Mouse (Mus musculus): ENCODE measurements around the gene Adarb1.

Gene Adarb1

DNA sequence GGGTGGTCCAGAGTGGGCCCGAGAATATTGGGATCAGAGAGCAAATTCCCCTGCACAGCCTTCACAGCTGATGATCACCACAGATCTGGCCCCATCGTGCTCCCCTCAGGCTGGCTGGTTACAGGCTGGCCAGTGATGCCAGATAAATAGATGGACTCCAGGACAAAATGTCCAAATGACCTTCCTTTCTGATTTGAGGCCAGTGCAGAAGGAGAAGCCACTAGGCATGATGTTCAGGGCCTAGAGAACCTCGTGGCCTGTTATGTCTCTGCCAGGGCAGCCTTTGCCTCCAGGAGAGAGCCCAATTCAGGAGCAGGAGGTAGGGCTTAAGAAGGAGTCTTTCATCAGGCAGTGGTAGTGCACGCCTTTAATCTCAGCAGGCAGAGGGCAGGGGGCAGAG lies 17.3 kb upstream of the Adarb1 start:
- DNase-seq (ENCODE audit: low read depth): no peak

DNA sequence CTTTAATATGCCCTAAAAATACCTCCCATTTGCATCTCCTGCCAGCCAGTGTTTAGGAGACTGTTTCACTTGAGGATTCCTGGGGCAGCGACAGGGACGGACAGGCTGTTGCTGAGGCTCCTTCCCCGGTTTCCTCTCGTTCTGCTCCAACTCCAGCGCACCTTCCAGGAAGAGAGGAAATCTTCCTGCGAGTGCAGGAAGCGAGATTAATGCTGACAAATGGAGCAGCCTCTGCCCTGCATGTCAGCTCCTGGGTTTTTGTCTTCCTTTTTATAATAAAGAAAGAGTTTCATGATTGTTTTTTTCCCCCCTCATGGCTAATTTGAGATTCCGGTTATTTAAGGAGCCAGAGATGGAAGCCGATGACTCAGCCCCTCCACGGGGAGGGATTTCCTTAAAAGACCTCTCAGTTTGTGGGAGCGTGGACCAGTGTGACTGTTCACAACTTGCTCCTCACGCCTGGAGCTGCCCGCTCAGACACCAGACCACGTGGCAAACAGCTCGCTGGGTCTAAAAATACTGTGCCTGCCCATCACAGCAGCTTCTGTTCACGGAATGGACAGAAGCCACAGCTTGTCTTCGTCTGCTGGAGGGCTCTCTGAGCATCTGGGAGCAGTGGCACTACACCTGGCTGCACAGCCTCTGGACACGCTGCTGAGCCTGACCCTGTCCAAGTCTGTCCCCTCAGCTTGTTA lies 16.5 kb upstream of the Adarb1 start:
- peak; percentile 67 for DNase-seq (ENCODE audit: low read depth)

DNA sequence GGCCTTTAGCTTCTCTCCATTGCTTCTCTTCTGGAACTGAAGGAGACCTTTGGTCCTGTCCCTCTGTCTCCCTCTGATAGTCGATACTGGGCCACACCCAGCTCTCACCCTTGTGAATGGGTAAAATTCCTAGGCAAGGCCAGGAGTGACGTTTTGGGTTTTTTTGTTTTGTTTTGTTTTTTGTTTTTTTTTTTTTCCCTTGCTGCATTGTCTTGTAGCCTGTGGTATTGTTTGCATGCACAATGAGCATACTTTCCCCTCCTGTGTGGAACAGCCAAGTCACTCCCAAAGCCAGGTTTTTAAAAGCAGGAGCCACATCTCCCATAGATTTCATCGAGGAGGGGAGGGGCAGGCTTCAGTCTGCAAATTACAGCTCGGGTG lies 16.0 kb upstream of the Adarb1 start:
- no peak for DNase-seq (ENCODE audit: low read depth)

DNA sequence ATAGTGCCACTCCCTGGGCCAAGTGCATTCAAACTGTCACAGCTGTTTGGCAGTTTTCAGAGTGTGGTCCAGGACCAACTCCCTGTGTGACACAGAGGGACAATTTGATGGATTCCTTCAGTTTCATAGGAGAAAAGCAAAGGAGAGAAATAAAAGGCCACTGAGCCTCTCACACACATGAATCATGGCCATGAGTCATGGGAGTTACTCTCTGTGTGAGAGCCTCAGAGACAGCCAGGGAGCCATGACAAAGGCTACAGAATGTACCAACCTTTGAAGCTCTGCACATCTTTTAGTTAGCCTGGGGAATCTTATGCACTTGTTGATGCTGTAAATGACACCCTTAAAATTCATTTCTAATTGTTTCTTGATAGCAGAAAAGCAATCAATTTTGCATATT lies 12.7 kb upstream of the Adarb1 start:
- DNase-seq (ENCODE audit: low read depth): peak; percentile 58

DNA sequence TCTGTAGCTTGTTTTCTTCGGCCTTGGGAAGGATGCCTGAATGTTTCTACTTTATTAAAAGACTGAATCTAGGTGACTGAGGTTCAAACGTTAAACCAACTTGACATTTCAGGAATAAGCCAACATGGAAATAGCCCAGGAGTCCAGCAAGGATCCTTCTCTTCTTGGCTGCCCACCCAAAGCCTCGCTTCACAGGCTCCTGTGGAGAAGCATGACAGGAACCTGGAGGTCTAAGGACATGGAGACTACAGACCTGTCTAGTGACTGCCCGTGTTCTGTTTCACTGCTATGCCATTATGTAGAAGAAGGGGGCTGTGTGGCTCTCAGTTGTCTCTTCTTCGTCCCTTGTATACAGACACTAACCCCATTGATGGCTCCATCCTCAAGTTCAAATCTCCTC lies 11.9 kb upstream of the Adarb1 start:
- no peak for DNase-seq (ENCODE audit: low read depth)

DNA sequence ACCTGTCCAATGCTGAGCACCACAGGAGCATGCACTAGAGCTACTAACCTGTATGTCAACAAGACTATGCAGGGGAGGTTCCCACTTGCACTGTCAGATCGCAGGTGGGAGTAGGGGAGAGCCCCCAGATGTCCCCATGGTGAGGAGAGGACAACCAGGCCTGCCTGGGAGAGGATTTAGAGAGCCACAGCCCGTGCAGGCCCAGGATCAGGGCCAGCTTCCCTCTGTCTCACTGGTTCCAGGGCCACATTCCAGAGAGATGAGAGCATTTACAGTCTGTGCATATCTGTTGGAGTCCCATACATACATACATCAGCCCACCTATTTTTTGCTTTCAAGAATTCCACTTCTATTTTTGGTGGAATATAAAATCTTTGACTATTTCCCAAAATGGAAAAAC lies 9.5 kb upstream of the Adarb1 start:
- peak; percentile 67 for DNase-seq (ENCODE audit: low read depth)

DNA sequence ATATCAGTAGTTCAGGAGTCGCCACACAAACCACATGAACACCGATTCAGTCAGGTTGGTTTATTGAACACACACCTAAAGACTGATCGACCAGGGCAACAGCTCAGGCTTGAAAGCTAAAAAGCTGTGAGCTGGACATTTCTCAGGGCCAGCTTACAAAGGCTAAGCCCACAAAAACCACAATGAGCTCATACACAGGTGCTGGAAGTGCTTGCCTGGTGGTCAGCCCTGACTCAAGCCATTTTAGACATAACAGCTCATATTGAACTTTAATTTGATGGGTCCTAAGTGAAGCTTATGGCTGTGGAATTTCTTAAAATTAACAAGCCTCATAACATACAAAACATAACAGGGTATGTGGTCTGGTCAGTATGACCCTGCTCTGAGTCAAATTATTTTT lies 2.1 kb upstream of the Adarb1 start:
- no peak for DNase-seq (ENCODE audit: low read depth)

DNA sequence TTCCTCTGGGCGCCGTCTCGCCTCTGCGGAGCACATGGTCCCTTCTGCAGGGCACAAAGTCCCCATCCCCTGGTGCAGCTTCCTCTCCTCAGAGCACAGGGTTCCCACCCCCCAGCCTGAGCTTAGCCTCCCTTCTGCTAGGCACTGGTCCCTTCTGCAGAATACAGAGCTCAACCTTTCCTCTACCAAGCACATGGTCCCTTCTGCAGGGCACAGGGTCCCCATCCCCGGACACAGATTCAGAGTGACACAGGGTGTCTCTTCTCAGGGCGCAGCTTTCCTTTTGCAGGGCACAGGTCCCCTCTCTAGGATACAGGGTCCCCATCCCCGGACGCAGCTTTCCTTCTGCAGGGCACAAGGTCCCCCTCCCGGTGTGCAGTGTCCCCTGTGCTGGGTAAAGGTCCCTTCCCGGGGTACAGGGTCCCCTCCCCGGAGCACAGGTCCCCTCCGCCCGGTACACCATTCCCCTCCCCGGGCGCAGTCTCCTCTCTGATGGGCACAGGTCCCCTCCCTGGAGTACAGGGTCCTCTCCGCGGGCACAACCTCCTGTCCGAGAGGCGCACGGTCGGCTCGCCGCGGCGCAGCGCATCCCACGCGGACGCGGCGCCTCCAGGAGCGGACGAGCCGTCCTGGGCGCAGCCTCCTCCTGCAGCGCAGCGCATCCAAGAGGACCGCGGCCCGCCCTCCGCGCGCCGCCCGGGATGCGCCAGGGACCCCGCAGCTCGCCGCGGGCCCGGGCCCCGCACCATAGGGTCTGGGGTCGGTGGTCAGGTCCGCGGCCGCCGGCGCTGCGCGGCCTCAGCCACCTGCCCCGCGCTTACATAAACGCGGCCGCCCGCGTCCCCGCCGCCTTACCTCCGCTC lies 599 bp downstream of the Adarb1 start:
- DNase-seq (ENCODE audit: low read depth): peak; percentile 61

DNA sequence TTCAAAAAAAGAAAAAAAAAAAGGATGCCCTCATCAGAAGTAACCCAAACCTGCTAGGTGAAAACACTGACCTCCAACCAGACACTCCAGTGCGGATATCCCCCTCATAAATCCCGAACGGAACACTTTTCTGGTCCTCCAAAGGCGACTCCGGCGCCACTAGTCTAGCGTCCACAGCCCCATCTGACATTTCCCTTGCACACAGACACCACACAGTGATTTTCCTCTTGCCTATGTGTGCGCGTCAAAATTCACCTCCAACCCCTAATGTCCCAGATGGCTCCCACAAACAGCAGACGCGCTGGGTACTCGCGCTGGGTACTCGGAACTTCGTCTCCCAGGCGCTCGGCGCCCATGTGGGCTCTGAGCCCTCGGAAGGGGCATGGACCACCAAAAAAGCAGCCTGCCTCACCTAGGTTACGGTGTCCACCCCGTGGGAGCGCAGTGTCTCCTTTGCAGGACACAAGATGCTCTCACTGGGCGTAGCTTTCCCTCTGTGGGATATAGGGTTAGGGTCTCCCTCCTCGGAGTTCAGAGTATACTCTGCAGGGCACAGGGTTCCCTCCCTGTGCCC lies 1.3 kb downstream of the Adarb1 start:
- DNase-seq (ENCODE audit: low read depth): no peak

DNA sequence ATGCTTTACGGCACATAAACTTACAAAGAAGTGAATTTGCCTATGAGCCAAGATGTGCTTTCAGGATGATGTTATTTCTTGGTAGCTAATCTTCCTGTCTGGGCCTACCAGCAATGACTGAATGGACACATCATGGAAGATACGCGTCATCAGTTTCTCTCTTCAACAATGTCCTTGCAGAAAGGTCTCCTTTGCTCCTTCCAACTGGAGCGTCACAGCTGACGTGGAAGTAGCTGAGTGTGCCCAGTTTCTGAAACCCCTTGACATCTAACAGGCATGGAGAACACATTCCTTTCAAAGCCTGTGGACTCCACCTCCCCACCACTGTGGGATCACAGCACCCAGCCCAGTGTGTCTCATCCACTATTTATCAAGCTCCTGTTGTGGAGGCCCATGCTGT lies 2.2 kb downstream of the Adarb1 start:
- DNase-seq (ENCODE audit: low read depth): no peak

DNA sequence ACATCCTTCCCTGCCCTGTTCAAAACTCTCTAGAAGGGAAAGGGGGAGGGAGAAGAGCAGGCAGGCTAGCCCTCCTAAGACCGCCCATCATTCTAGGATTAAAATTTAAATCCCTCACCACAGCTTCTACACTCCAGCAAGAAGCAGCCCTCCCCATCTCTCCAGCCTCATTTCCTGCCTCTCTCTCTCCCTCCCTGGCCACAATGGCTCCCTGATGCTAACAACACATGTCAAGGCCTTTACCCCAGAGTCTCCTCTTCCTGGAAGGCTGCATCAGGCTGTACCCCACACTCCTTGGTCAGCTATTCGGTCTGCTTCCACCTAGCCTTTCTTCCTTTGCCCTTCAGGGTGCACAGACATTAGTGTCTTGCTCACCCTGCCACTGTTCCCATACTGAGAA lies 4.3 kb downstream of the Adarb1 start:
- DNase-seq (ENCODE audit: low read depth): no peak

DNA sequence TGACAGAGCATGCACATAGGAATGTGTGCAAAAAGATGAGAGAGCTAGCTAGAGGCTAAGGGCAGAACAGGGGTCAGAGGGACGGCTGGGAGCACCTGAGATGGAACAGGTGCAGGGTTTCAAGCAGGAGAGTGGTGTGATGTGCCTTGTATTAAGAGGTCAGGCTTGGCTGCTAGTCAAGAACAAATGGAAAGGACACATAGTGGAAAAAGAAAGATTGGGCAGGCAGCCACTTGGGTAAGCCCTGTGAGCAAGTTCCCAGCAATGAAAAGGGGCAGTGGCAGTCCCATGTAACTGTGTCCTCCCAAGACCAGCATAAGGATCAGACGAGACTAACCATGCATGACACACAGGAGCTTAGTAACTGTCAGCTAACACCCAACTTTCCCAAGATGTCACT lies 8.9 kb downstream of the Adarb1 start:
- no peak for DNase-seq (ENCODE audit: low read depth)

DNA sequence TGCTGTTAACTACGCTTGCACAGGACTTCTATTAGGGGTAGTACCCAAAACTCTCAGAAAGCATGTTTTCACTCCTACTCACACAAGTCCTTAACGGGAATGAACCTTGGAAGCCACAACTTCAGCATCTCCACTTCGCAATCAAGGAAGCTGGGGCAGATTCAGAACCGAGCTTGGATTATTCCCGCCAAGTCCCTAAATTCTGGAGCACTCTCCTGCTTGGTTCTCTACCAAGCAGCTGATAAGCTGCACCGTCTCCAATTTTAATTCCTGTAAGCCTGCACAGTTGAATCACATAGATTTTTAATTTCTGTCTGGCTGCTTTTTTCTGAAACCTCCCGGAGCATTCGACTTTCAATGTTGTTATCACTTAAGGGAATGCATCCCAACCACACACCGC lies 9.8 kb downstream of the Adarb1 start:
- no peak for DNase-seq (ENCODE audit: low read depth)

DNA sequence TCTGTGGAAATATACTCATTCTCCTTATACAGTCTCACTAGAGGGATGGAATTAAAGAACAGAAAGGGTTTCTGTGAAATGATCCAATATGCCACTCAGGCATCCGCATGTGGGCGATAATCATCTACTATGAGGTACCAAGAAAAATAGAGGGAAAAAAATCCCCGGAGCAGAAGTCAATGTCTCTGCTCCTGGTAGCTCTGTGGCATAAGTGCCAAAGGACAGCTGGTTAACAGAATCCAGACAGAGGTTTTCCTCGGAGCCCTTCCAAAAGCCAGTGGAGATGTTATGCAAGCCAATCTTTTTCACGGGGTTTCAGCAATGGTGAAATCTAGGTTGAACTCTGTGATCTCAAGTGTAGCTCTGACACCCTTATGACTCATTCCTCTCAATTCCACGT lies 11.6 kb downstream of the Adarb1 start:
- peak; percentile 74 for DNase-seq (ENCODE audit: low read depth)

DNA sequence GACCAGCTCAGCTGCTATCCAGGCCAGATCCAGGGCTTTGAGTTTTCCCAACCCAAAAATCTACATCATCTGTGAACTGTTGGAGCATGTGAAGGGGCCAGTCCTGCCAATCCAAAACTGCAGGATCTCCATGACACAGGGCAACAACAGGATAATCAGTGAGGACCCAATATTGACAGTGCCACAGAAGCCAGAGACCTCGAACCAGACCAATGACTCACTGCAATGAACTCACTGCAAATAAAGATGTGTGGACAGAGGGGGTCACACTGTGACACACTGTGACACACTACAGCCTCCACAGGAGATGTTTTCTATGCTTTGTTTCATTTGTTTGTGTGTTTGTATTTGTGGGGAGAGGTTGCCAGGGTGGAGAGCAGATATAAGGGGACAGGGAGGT lies 15.6 kb downstream of the Adarb1 start:
- no peak for DNase-seq (ENCODE audit: low read depth)

DNA sequence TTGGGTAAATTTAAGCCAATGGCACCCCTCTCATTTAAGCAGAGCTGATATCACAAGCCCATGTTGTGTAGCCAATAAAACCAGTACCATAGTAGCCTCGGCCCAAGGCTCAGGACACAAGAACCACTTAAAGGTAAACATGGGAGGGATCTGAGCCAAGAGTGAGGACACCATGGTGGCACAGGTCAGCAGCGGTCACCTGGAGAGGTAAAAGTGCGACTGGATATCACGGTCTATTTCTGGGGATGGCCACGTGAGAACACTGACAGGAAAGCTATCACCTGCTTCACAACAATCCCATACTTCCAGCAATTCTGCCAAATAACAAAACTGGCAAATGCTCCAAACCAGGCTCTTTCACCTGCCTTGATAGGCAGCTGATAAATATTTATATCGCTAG lies 17.0 kb downstream of the Adarb1 start:
- no peak for DNase-seq (ENCODE audit: low read depth)

DNA sequence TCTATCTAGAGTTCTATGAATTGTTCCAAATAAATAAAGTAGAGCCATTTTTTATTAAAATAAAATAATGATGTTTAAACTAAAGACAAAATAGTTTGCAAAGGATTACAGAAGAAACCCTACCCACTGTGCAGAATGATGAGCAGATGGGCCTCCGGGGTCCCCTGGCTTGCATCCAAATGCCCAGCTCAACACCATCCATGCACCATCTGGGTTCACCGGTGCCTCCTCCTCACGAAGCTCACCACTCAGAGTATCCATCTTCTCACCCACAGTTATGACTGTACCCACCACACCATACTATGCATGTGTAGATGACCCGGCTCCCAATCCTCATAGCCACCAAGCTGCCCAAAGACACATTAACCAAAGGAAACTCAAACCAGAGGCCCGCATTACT lies 18.1 kb downstream of the Adarb1 start:
- DNase-seq (ENCODE audit: low read depth): no peak

DNA sequence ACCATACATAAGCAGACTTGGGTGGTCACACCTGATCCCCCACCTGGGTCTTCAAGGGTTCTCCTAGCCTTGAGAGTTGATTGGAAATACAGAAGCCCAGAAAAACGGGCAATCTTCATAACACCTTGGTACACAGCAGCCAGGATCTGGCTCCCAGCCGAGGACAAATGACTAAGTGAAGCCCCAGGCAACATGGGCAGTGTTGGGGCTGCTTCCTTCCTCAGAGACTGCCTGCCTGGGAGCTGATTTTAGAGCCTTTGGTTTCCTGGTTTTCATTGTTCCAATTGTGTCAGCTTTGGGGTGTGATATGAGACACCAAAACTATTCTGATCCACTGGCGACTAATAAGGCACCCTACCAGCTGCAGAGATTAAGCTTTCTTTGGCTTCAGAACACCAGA lies 20.0 kb downstream of the Adarb1 start:
- DNase-seq (ENCODE audit: low read depth): peak; percentile 57

DNA sequence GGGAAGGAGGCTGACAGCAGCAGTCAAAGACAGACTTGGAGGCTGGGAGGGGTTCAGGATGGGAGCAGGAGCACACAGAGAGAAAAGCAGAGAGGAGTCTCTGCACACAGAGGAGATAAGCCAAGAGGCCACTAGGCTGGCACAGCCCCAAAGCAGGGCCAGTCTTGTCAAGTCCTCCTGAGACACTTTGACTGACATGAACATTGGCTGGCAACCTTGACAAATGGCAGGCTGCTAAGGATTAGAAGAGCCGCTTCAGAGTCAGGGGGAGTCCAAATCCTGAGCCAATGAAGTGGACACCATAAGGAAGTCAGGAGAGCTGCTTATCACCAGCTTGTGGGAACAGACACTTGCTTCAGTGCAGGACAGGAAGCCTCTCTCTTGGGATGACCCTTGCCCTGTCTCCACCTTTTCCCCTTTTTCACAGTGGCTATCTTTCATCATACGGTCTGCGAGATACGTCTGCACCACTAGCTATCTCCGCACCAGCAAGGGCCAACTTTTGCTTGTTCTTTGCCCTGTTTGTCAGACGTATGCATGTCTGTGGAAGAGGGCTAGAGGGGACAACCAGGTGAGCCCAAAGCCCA lies 20.9 kb downstream of the Adarb1 start:
- DNase-seq (ENCODE audit: low read depth): no peak

DNA sequence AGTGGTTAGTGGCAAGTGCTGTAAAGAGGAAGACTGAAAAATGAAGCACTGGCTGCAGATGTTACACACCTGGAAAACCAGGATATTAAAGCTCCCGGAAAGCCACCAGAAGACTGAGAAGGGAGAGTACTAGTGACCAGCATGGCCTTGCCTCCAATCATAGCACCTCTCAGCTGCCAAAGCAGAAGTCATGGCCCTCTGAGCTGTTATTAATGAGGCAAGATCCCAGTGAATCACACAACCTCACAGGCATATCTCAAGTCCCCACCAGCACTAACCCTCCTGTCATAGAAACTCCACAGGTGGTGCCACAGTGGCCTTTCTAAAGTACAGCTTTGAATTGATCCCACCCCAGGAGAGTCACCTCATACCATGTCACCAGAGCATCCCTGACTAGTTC lies 22.1 kb downstream of the Adarb1 start:
- no peak for DNase-seq (ENCODE audit: low read depth)

DNA sequence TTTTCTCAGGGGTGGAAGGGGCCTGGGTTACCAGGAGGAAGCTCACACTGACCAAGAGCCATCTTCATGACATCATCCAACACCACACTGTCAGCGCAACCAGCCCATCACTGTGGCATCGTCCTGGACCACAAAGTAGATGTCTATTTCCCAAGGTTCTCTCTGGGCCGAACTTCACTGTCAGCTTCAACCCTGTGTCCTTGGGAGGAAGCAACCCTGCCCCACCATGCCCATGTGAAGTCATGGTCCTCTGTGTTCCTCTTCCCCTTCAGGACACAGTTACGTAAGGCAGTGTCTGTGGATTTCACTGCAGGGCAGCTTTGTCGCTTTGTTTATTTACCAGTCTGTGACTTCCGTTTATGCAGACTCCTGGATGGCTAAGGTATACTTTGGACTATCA lies 27.0 kb downstream of the Adarb1 start:
- DNase-seq (ENCODE audit: low read depth): no peak

DNA sequence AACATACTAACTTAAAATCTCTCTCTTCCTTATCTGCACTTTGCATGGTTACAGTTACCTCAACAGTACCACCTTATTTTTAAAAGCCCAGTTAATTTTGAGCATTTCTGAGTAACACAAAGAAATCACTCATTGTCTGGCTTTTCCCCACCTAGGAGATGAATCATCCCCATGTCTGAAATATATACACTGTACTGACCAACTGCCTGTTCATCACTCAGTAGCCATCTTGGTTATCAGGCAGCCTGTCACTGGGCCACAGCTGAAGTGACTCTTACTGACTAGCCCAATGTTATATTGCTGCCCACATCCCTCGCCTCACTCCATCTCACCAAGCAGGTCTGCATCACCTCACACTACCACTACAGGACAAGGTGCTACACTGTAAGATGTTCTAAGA lies 30.5 kb downstream of the Adarb1 start:
- peak; percentile 41 for DNase-seq (ENCODE audit: low read depth)

DNA sequence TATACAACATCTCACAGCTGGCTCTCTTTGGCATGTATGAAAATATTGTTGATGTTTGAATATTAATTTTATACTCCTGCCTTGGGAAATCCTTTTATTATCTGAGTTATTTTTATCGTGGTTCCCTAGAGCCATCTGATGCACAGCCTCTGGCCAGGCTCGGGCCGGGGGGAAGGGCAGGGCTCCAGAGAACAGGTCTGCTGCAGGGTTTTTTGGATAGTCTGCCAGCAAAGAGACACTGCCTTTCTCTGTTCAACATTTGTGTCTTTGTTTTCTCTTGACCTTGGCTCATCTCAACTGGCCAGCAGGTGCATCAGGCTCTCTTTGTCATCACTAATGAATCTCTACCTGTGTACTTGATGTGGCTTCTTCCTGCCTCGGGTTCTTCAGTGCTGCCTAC lies 32.3 kb downstream of the Adarb1 start:
- DNase-seq (ENCODE audit: low read depth): no peak
